Mouse (Mus musculus): ENCODE measurements around the gene Setd3.

The Setd3 gene

GRCm38 (mm10) chr12:108203895-108204294 is 24.8 kb upstream of the Setd3 start:
- no peak for DNase-seq (ENCODE audit: low read depth, low spot score)

- no peak for DNase-seq (ENCODE audit: low read depth, low spot score)
These were observed 21.0 kb upstream of the Setd3 start for GRCm38 (mm10) chr12:108200094-108200493.

- DNase-seq (ENCODE audit: low read depth, low spot score), result no peak
These were observed 19.3 kb upstream of the Setd3 start for GRCm38 (mm10) chr12:108198447-108198846.

GRCm38 (mm10) chr12:108195761-108196160 is 16.6 kb upstream of the Setd3 start:
- DNase-seq (ENCODE audit: low read depth, low spot score), result no peak

GRCm38 (mm10) chr12:108193878-108194277 is 14.8 kb upstream of the Setd3 start:
- no peak for DNase-seq (ENCODE audit: low read depth, low spot score)

GRCm38 (mm10) chr12:108187541-108188091 is 8.5 kb upstream of the Setd3 start:
- no peak for DNase-seq (ENCODE audit: low read depth, low spot score)

- no peak for DNase-seq (ENCODE audit: low read depth, low spot score)
These were observed 2.6 kb upstream of the Setd3 start for GRCm38 (mm10) chr12:108181716-108182115.

- peak; percentile 99 for DNase-seq (ENCODE audit: low read depth, low spot score)
These were observed 480 bp upstream of the Setd3 start, which contains the start of gene Ccnk for GRCm38 (mm10) chr12:108179321-108180266. TSS of gene Ccnk (plus strand) at chr12:108179579.

- DNase-seq (ENCODE audit: low read depth, low spot score), result peak; percentile 31
These were observed 526 bp downstream of the Setd3 start for GRCm38 (mm10) chr12:108178331-108179245.

- DNase-seq (ENCODE audit: low read depth, low spot score), result no peak
These were observed 2.7 kb downstream of the Setd3 start for GRCm38 (mm10) chr12:108176366-108176765.

- no peak for DNase-seq (ENCODE audit: low read depth, low spot score)
These were observed 4.3 kb downstream of the Setd3 start for GRCm38 (mm10) chr12:108174606-108175505.

GRCm38 (mm10) chr12:108172639-108173038 is 6.5 kb downstream of the Setd3 start:
- DNase-seq (ENCODE audit: low read depth, low spot score), result no peak

- DNase-seq (ENCODE audit: low read depth, low spot score), result no peak
These were observed 7.8 kb downstream of the Setd3 start for GRCm38 (mm10) chr12:108171336-108171735.

GRCm38 (mm10) chr12:108170467-108170866 is 8.6 kb downstream of the Setd3 start:
- DNase-seq (ENCODE audit: low read depth, low spot score), result no peak

GRCm38 (mm10) chr12:108168909-108169308 is 10.2 kb downstream of the Setd3 start:
- no peak for DNase-seq (ENCODE audit: low read depth, low spot score)

- DNase-seq (ENCODE audit: low read depth, low spot score), result no peak
These were observed 15.4 kb downstream of the Setd3 start for GRCm38 (mm10) chr12:108163706-108164105.

GRCm38 (mm10) chr12:108162036-108162435 is 17.1 kb downstream of the Setd3 start:
- DNase-seq (ENCODE audit: low read depth, low spot score), result peak; percentile 46

GRCm38 (mm10) chr12:108159863-108160262 is 19.3 kb downstream of the Setd3 start:
- DNase-seq (ENCODE audit: low read depth, low spot score), result peak; percentile 18

- DNase-seq (ENCODE audit: low read depth, low spot score), result peak; percentile 33
These were observed 26.4 kb downstream of the Setd3 start for GRCm38 (mm10) chr12:108152743-108153142.

- peak; percentile 9 for DNase-seq (ENCODE audit: low read depth, low spot score)
These were observed 29.4 kb downstream of the Setd3 start for GRCm38 (mm10) chr12:108149764-108150163.

- no peak for DNase-seq (ENCODE audit: low read depth, low spot score)
These were observed 33.9 kb downstream of the Setd3 start for GRCm38 (mm10) chr12:108145198-108145597.

All from 3T3-L1 (cell line).